Mouse (Mus musculus) megakaryocyte, embryonic 14.5 days (primary cell): ENCODE measurements at regions not wholly inside any gene's neighbourhood (a gene's known extent, or its start where the extent isn't known, plus 50 kb on each side); places are given as distances from the start of the nearest gene placed in this dataset.

Experiments used
- H3K27me3 ChIP-seq: replicated peaks from 2 replicates; pipeline ENCODE3; 2012; ENCODE audit warnings: inconsistent platforms
- H3K36me3 ChIP-seq: replicated peaks from 2 replicates; pipeline ENCODE3; 2012; ENCODE audit warnings: low read length, inconsistent platforms, mixed read lengths
- H3K4me1 ChIP-seq: 2 replicates; pipeline ENCODE4 v1.6.1; 2012; ENCODE audit warnings: inconsistent platforms
- H3K4me3 ChIP-seq: replicated peaks from 2 replicates; pipeline ENCODE3; 2012; ENCODE audit warnings: moderate library complexity, mild to moderate bottlenecking, inconsistent platforms
- H3K9me3 ChIP-seq: 2 replicates; pipeline ENCODE4 v1.6.1; 2012; ENCODE audit warnings: inconsistent platforms
- FLI1 ChIP-seq: IDR thresholded peaks from 2 replicates; pipeline ENCODE4 v1.6.1; 2012; ENCODE audit warnings: low read length, inconsistent platforms, mixed read lengths
- GATA1 ChIP-seq: IDR thresholded peaks from 3 replicates; pipeline ENCODE4 v1.6.1; 2012; ENCODE audit warnings: mixed read lengths, low read length, inconsistent platforms, borderline replicate concordance

DNA sequence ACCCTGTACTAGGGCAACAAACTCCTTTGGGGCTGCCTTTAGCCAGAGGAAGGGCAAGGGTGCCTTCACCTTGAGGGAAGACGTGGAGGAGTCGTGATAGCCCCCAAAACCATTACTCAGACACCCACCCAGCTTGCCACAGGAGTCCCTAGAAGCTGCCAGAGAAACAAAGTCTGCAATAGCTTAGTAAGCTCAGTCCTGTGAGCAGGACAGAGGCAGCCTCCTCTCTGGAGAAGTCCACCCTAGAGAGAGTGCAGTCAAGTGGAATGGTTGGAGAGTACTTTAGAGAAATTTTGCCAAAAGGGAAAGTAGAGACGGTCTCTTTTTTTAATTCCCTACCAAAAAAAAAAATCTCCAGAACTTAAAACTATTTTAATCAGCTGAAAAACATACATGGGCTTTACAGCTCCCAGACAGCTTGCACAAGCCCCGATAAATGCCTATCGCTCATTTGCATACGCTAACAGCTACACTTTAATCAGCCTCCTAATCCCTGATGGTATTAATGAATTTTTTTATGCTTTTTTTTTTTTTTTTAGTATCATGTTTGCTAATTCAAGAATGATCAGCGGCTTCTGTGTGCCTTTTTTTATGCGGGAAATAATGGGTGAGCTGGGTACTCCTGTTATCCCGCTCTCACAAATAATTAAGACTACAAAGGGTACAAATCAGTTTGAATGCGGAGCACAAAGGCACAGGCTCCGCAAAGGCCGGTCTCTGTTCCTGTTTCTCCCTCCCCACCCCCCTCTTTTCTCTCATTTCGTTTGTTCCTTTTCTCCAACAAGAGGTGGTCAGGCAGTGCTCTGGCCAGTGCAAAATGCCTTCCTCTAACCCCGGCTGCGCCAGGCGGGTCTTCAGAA lies 219.8 kb downstream of the Il20rb start:
- H3K36me3 ChIP-seq, result no peaks in the 10 kb centered on the region
- no peaks in the 10 kb centered on the region for H3K27me3 ChIP-seq
- no peak overlapping the region for H3K4me3 ChIP-seq
- no peaks in the 10 kb centered on the region for H3K4me1 ChIP-seq
- H3K9me3 ChIP-seq, result no peaks in the 10 kb centered on the region
- TF ChIP-seq GATA1, result no peak
- no peak for TF ChIP-seq FLI1

DNA sequence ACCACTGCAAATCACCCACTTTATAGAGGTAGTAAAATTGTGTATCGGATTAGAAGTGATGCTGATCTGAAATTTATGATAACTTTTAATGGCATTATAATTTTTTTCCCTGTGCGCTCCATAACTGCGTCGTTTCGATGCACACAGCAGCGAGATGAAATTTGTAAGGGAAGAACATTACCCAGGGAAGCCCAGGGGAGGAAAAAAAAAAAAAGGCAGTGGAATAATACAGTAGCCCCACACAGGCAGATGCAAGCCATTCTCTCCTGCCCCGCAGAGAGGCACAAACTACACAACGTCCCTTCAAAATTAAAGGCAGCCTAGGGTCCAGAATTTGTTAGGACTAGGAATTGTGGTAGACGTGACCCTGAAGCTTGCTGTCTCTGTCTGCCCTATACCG lies 234.2 kb downstream of the Il20rb start:
- TF ChIP-seq FLI1, result no peak

More for the DNA sequence above, 234.2 kb downstream of the Il20rb start:
- no peaks in the 10 kb centered on the region for H3K9me3 ChIP-seq
- H3K4me1 ChIP-seq, result no peaks in the 10 kb centered on the region
- H3K27me3 ChIP-seq, result no peaks in the 10 kb centered on the region
- H3K4me3 ChIP-seq, result no peak overlapping the region
- H3K36me3 ChIP-seq, result no peaks in the 10 kb centered on the region
